Mouse (Mus musculus) testis, adult 2 months (tissue): Measurements from ENCODE around the gene Cabp7.

Source experiments
- CTCF ChIP-seq: fragments of 200-500 bp; IDR thresholded peaks from 2 replicates; pipeline ENCODE4 v1.5.1; 2012; ENCODE audit warnings: low read depth, mild to moderate bottlenecking, inconsistent platforms, low read length, moderate library complexity; ENCODE audit not compliant: control insufficient read depth, insufficient read depth, insufficient replicate concordance
- POLR2A ChIP-seq: fragments of 200-500 bp; IDR thresholded peaks from 2 replicates; pipeline ENCODE4 v1.6.1; 2012; ENCODE audit warnings: low read depth, mild to moderate bottlenecking, inconsistent platforms, low read length, moderate library complexity; ENCODE audit not compliant: control insufficient read depth

DNA sequence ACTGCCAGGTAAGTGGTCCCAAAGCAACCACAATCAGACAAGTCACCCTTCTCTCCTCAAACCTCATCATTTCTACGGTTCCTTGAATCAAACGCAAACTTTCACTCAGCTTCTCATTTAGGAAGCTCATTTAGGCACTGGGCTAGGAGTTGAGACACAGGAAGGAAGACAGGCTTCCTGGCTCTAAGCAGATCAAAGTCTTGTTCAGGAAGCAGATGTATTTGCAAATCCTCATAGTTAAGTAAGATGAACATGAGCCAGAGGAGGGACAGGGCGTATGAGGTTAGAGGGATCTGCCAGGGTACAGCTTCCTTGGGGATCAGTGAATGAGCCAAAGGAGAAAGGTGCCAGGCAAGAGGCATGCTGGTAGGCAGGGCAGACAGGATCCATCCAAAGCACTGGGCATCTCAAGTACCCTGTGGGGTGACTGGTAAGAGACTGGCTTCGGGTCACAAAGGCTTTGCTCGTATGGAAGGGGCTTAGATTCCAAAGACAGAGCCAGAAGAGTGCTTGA, 38.1 kb upstream of the Cabp7 start:
- TF ChIP-seq CTCF (no peak), POLR2A (no peak)
